Mouse (Mus musculus) neural tube, embryonic 11.5 days (tissue): Measurements from ENCODE around the gene Pygl. TPM values are rescaled to one million over a fixed set of nuclear protein-coding genes. Genes with fewer than 3 reads are reported as not detected.
A peak's percentile ranks its signal among the peaks of the same experiment; 100 is the strongest.
"Not testable (repeated sequence)": the region's sequence is repeated elsewhere in the genome, so short reads cannot be mapped to it uniquely, and the experiment has no call there.

ENCODE experiments used
- ATAC-seq: fragments of 200-750 bp; cut with Nextera tagmentation; 2 replicates; pipeline ENCODE4 v1.8.0; 2017; ENCODE audit warnings: moderate number of reproducible peaks, mild to moderate bottlenecking, moderate TSS enrichment, moderate library complexity; ENCODE audit not compliant: insufficient read depth, low FRiP score, low TSS enrichment
- DNase-seq: peaks from one replicate; pipeline ENCODE4 v3.0.0-alpha.2; 2015; ENCODE audit warnings: low spot score
- H3K27ac ChIP-seq: fragments of 300-500 bp; sonication (generic); 2 replicates; pipeline ENCODE4 v1.5.1; 2014; ENCODE audit warnings: low read depth, mild to moderate bottlenecking, low read length
- H3K27me3 ChIP-seq: fragments of 300-500 bp; sonication (generic); 2 replicates; pipeline ENCODE4 v1.6.1; 2014; ENCODE audit warnings: mild to moderate bottlenecking, low read length, mixed read lengths; ENCODE audit not compliant: control insufficient read depth, insufficient read depth
- H3K36me3 ChIP-seq: fragments of 300-500 bp; sonication (generic); 2 replicates; pipeline ENCODE4 v1.6.1; 2014; ENCODE audit warnings: mild to moderate bottlenecking, low read length, moderate library complexity, mixed read lengths; ENCODE audit not compliant: control insufficient read depth, insufficient read depth
- H3K4me1 ChIP-seq: fragments of 300-500 bp; sonication (generic); 2 replicates; pipeline ENCODE4 v1.6.1; 2014; ENCODE audit warnings: low read length, mixed read lengths; ENCODE audit not compliant: control insufficient read depth, insufficient read depth
- H3K4me2 ChIP-seq: fragments of 300-500 bp; sonication (generic); 2 replicates; pipeline ENCODE4 v1.6.1; 2014; ENCODE audit warnings: low read depth, mild to moderate bottlenecking, moderate library complexity
- H3K4me3 ChIP-seq: fragments of 300-500 bp; sonication (generic); 2 replicates; pipeline ENCODE4 v1.5.1; 2014; ENCODE audit warnings: low read depth, low read length
- H3K9ac ChIP-seq: fragments of 300-500 bp; sonication (generic); 2 replicates; pipeline ENCODE4 v1.6.1; 2014; ENCODE audit warnings: mild to moderate bottlenecking, low read length
- H3K9me3 ChIP-seq: fragments of 300-500 bp; sonication (generic); 2 replicates; pipeline ENCODE4 v1.6.1; 2016; ENCODE audit warnings: low read length; ENCODE audit not compliant: control insufficient read depth
- WGBS: fragments of 180-500 bp; shearing (Covaris S2); extraction: QIAGEN DNeasy Blood & Tissue Kit; methylation state at CpG from one replicate; pipeline ENCODE4 v1.1.7; 2014; 5-methylcytosine and 5-hydroxymethylcytosine counted together
- polyA plus RNA-seq: library from polyadenylated mRNA; unstranded; fragments of >200 nt; fragmentation: Nextera tagmentation; extraction: Ambion mirVana; gene quantifications from 2 replicates; pipeline ENCODE4 v1.2.1, GENCODE M21; 2014

Pygl gene
- polyA plus RNA-seq, 1 experiment from 2014 or later = 7.4 TPM

DNA sequence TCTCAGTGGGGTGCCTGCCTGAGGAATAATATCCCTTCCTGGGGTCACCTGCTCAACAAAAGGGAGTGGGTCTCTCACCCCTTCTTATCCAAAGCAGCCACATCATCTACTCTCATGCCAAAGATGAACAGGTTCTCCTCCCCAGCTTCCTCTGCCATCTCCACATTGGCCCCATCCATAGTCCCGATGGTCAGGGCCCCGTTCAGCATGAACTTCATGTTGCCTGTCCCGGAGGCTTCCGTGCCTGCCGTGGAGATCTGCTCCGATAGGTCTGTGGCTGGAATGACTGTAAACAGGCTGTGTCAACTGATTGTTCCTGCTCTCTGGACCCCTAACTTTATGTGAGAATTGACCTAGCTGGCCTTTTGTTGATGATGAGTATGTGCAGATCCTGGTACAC lies 35.9 kb downstream of the Pygl start:
- Histone ChIP-seq H3K4me2 (no peak overlapping the region), H3K27me3 (no peaks in the 10 kb centered on the region), H3K4me1 (no peaks in the 10 kb centered on the region), H3K9me3 (no peaks in the 10 kb centered on the region), H3K27ac (no peak overlapping the region), H3K9ac (no peak overlapping the region), H3K36me3 (no peaks in the 10 kb centered on the region), H3K4me3 (no peak overlapping the region)
- ATAC-seq (no peak), DNase-seq (no peak)
- 93% methylated on average over 6 of the region's 6 CpGs for WGBS

DNA sequence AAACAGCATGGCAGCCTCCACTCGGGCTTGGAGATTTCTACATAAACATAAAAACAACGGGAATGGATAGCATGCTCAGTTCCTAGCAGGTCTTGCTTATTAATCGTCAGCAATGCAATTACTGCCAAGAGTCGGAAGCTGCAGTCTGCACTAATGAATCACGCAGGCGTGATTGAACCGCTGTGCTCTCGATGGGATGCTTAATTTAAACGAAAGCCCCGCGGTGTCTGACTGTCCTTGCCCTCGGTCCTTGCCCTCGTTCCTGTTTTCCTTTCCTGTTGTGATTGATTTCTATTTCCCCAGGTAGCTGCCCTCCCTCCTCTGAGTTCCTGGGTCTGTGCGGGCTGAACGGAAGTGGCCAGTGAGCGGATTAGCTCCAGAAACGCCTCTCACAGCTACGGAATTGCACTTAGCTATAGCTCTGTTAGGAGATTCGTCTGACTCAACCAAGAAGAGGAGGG lies 39.0 kb downstream of the Pygl start:
- peak overlapping the region; percentile 32 for H3K4me2 ChIP-seq
- DNase-seq = peak; percentile 29
- no peaks in the 10 kb centered on the region for H3K36me3 ChIP-seq
- 0 out of 2 replicates have a peak overlapping the region, but pooled peaks have one; percentile 8 for H3K4me3 ChIP-seq
- no peak for ATAC-seq
- H3K9me3 ChIP-seq = no peaks in the 10 kb centered on the region
- no peaks in the 10 kb centered on the region for H3K4me1 ChIP-seq
- H3K27me3 ChIP-seq = no peaks in the 10 kb centered on the region
- no peak overlapping the region for H3K27ac ChIP-seq
- 31% methylated on average over 19 of the region's 19 CpGs for WGBS
- H3K9ac ChIP-seq = no peak overlapping the region

DNA sequence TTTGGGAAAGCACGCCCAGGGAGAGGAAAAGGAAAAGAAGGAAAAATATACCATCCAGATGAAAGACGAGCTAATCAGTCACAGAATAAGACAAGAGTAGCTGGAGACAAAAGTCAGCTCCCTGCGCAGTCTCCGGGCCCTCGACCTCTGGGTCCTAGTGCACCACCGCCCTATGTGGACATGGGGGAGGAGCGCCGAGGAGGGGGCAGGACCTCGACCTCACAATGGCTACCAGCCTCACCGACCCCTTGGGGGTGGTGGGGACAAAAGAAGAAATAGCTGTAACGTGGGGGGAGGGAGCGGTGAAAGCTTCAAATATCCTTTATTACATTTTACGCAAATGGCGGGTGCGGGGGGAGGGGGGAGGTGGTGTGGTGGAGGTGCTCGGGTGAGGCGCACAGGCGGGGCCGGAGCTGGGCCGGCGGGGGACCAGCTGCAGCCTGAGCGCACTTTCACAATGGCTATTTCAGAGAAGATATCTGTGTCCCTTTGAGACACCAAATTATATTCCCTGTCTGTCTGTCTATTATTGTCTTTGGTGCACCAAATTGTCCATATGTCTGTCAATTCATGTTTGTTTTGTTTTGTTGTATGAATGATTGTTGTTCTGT lies 47.0 kb downstream of the Pygl start:
- no peak overlapping the region for H3K4me3 ChIP-seq
- ATAC-seq (no peak), DNase-seq (peak; percentile 30)
- no peaks in the 10 kb centered on the region for H3K9me3 ChIP-seq
- no peak overlapping the region for H3K9ac ChIP-seq
- H3K27me3 ChIP-seq = no peaks in the 10 kb centered on the region
- 0 out of 2 replicates have a peak overlapping the region, but pooled peaks have one; percentile 49 for H3K27ac ChIP-seq
- no peaks in the 10 kb centered on the region for H3K4me1 ChIP-seq
- H3K36me3 ChIP-seq = no peaks in the 10 kb centered on the region
- no peak overlapping the region for H3K4me2 ChIP-seq
- WGBS = 79% methylated on average over 22 of the region's 22 CpGs

DNA sequence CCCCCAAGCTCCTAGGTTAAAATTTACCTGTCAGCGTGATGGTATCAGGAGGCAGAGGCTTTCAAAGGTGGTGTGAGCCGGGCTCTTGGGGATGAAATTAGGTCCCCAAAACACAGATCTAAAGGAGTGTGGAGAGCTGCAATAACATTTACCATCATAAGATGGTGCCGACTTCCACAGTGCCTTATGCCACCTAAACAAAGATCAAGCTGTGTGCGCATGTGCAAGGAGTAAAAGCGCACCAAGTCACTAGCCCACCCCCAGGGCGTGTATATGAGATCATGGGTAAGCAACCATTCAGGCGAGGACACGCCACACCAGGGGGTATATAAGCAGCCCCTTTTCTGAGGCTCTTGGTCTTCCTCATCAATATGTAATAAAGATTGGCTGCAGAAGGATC lies 47.8 kb downstream of the Pygl start:
- ATAC-seq, H3K27ac ChIP-seq, H3K27me3 ChIP-seq, H3K9me3 ChIP-seq, H3K4me1 ChIP-seq, H3K9ac ChIP-seq, H3K36me3 ChIP-seq, DNase-seq, H3K4me3 ChIP-seq, H3K4me2 ChIP-seq: not testable (repeated sequence)
- 91% methylated on average over 8 of the region's 8 CpGs for WGBS

DNA sequence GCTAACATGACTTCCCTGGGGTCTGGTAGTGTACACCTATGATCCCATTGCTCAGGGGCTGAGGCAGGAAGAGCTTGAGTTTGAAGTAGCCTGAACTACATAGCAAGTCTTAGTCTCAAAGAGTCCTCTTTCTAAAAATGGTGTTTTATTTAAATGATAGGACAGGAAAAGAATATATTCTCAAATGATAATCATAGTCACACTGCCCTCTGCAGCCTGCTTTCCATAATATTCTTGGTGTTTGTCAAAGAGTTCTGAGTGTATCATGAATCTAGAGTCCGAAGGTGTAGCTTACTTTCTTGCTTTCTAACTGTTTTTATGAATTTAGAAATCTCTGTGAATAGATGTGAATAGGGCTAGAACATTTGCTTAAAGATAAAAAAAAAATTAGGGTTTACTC lies 61.3 kb downstream of the Pygl start:
- Histone ChIP-seq H3K27ac (no peak overlapping the region), H3K9me3 (no peaks in the 10 kb centered on the region), H3K27me3 (no peaks in the 10 kb centered on the region), H3K36me3 (no peaks in the 10 kb centered on the region), H3K4me2 (no peak overlapping the region), H3K9ac (no peak overlapping the region), H3K4me1 (no peaks in the 10 kb centered on the region), H3K4me3 (no peak overlapping the region)
- DNase-seq = no peak
- 91% methylated on average over 1 of the region's 1 CpGs for whole genome bisulfite sequencing
- no peak for ATAC-seq

DNA sequence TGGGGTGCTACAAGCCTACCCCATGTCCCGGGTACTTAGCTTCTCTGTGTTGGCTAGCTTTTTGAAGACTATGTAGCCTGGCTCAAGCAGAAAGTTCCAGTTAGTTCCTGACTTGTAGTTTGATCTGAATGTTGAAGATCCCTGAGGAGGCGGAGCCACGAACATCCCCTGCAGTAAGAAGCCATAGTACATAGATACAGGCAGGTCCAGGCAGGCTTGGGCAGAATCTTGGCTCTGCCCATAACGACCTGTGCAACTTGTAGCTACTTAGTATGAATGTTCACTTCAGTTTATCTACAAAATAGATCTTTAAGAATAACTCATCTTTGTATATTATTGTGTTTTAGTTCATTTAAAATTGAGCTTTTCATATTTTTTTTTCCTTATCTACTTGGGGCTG lies 63.3 kb downstream of the Pygl start:
- no peak for DNase-seq
- H3K9ac ChIP-seq = no peak overlapping the region
- 82% methylated on average over 4 of the region's 4 CpGs for WGBS

DNA sequence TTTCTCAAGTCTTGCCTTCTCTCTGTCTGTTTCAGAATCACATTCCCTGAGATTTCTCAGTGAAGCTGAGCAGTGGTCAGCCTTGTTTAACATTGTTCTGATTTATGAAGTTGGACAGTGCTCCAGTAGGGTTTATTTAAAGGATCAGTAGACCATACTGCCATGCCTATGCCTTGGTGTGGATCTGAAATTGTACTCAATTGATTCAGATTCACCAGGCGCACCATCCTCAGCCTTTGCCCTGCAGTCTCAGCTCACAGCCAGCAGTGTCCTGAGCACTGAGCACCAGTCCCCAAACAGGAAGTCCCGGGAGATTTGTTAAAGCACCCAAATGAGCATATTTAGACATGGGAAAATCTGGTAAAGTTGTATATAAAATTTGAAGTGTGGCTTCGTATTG lies 66.5 kb downstream of the Pygl start:
- H3K27me3 ChIP-seq = no peaks in the 10 kb centered on the region
- no peak overlapping the region for H3K27ac ChIP-seq
- ATAC-seq (no peak), DNase-seq (no peak)
- H3K4me2 ChIP-seq = no peak overlapping the region
- H3K36me3 ChIP-seq = no peaks in the 10 kb centered on the region
- H3K4me3 ChIP-seq = no peak overlapping the region
- no peaks in the 10 kb centered on the region for H3K4me1 ChIP-seq
- H3K9ac ChIP-seq = no peak overlapping the region
- no peaks in the 10 kb centered on the region for H3K9me3 ChIP-seq
- 83% methylated on average over 3 of the region's 3 CpGs for WGBS

More for the DNA sequence above, 63.3 kb downstream of the Pygl start:
- no peak overlapping the region for H3K4me2 ChIP-seq
- H3K9me3 ChIP-seq = no peaks in the 10 kb centered on the region
- H3K36me3 ChIP-seq = no peaks in the 10 kb centered on the region
- no peaks in the 10 kb centered on the region for H3K4me1 ChIP-seq
- no peak for ATAC-seq
- H3K27me3 ChIP-seq = no peaks in the 10 kb centered on the region
- H3K27ac ChIP-seq = no peak overlapping the region
- H3K4me3 ChIP-seq = no peak overlapping the region

DNA sequence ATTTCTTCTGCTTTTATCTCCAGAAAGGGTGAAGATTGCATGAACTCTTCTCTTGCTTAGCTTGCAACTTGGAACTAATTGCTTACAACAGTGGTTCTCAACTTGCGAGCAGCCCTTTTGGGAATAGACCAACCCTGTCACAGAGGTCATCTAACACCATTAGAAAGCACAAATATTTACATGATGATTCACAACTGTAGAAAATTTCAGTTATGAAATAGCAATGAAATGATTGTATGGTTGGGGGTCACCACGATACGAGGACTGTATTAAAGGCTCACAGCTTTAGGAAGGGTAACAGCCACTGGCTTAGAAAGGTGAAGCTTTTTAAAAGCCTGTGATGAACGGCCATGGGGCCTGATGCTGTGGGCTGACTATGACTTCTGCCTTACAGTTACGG lies 70.2 kb downstream of the Pygl start:
- no peak overlapping the region for H3K9ac ChIP-seq
- H3K36me3 ChIP-seq = no peaks in the 10 kb centered on the region
- ATAC-seq (no peak), DNase-seq (no peak)
- no peak overlapping the region for H3K4me3 ChIP-seq
- H3K27ac ChIP-seq = no peak overlapping the region
- no peaks in the 10 kb centered on the region for H3K9me3 ChIP-seq
- no peak overlapping the region for H3K4me2 ChIP-seq
- H3K27me3 ChIP-seq = no peaks in the 10 kb centered on the region
- H3K4me1 ChIP-seq = no peaks in the 10 kb centered on the region
- 87% methylated on average over 5 of the region's 5 CpGs for WGBS

DNA sequence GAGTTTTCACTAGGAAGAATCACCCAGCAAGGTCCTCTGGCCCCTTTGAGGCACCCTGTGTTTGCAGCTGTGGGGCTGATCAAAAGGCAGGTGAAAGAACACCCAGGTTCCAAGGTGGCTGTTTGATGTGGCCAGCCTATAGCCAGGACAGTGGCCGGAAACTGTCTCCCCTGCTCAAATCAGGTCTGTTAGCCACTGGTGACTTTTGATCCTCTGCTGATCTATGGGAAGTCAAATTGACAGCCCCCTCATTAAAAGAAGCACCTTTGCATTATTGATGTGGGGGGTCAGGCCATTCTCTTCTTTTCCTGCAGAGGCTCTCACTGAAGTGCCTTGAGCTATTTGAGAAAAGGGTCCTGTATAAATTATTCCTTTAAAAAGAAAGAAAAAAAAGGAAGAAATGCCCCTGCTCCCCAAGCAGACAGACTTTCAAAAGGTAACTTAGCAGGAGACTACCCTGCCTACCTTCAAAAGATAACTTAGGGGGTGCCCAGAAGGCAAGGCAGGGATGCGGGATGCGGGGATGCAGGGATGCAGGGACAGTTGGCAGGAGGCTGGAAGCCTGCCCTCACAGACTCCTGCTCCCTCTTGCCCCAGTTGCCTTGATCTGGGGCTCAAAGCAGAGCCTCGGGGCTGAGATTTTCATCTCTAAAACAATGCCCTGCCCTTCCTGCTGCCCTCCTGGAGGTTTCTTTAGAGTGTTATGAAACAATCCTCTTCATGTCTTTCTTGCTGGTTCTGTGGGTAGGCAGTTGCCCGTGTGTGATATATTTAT lies 73.8 kb downstream of the Pygl start:
- Histone ChIP-seq H3K4me2 (no peak overlapping the region), H3K4me1 (no peaks in the 10 kb centered on the region), H3K9me3 (no peaks in the 10 kb centered on the region), H3K36me3 (no peaks in the 10 kb centered on the region), H3K27ac (no peak overlapping the region), H3K27me3 (no peaks in the 10 kb centered on the region), H3K4me3 (no peak overlapping the region), H3K9ac (no peak overlapping the region)
- no peak for DNase-seq
- no peak for ATAC-seq
- WGBS = 54% methylated on average over 5 of the region's 5 CpGs
